Mouse (Mus musculus): ENCODE data around the gene Tbl2. TPM values are rescaled to one million over a fixed set of nuclear protein-coding genes. Genes with fewer than 3 reads are reported as not detected.

Tbl2 gene
- polyA plus RNA-seq, 1 experiment from 2014 or later = 21.9 TPM

GRCm38 (mm10) chr5:135139881-135140280 is 9.6 kb upstream of the Tbl2 start:
- H3K4me2 ChIP-seq (replicated peaks; ENCODE audit: low read depth, low read length) = no peak overlapping the region
- no peaks in the 10 kb centered on the region for H3K9me3 ChIP-seq (ENCODE audit: control insufficient read depth, low read length)
- ATAC-seq (ENCODE audit: low FRiP score) (no peak), DNase-seq (ENCODE audit: low spot score) (no peak)
- WGBS = 74% methylated on average over 2 of the region's 2 CpGs
- no peaks in the 10 kb centered on the region for H3K4me1 ChIP-seq (replicated peaks; ENCODE audit: control insufficient read depth, insufficient read depth, low read length)
- no peak overlapping the region for H3K27ac ChIP-seq (ENCODE audit: low read depth, low read length)
- no peak overlapping the region for H3K9ac ChIP-seq (ENCODE audit: low read depth, low read length)
- H3K36me3 ChIP-seq (ENCODE audit: control insufficient read depth, insufficient read depth, low read length) = no peaks in the 10 kb centered on the region
- no peaks in the 10 kb centered on the region for H3K27me3 ChIP-seq (ENCODE audit: control insufficient read depth, insufficient read depth, low read length)
- H3K4me3 ChIP-seq (ENCODE audit: low read depth, low read length) = no peak overlapping the region

- H3K36me3 ChIP-seq (ENCODE audit: control insufficient read depth, insufficient read depth, low read length) = no peaks in the 10 kb centered on the region
- H3K27ac ChIP-seq (ENCODE audit: low read depth, low read length) = no peak overlapping the region
- H3K9ac ChIP-seq (ENCODE audit: low read depth, low read length) = no peak overlapping the region
- H3K4me3 ChIP-seq (ENCODE audit: low read depth, low read length) = no peak overlapping the region
- no peak for ATAC-seq (ENCODE audit: low FRiP score)
- H3K27me3 ChIP-seq (ENCODE audit: control insufficient read depth, insufficient read depth, low read length) = no peaks in the 10 kb centered on the region
- WGBS = 66% methylated on average over 4 of the region's 4 CpGs
- no peaks in the 10 kb centered on the region for H3K4me1 ChIP-seq (replicated peaks; ENCODE audit: control insufficient read depth, insufficient read depth, low read length)
- no peak for DNase-seq (ENCODE audit: low spot score)
- H3K9me3 ChIP-seq (ENCODE audit: control insufficient read depth, low read length) = no peaks in the 10 kb centered on the region
- no peak overlapping the region for H3K4me2 ChIP-seq (replicated peaks; ENCODE audit: low read depth, low read length)
Observed at GRCm38 (mm10) chr5:135144469-135144868, 5.0 kb upstream of the Tbl2 start.

- H3K27me3 ChIP-seq (ENCODE audit: control insufficient read depth, insufficient read depth, low read length) = no peaks in the 10 kb centered on the region
- no peak overlapping the region for H3K9ac ChIP-seq (ENCODE audit: low read depth, low read length)
- ATAC-seq (ENCODE audit: low FRiP score) (no peak), DNase-seq (ENCODE audit: low spot score) (no peak)
- no peak overlapping the region for H3K4me3 ChIP-seq (ENCODE audit: low read depth, low read length)
- no peaks in the 10 kb centered on the region for H3K36me3 ChIP-seq (ENCODE audit: control insufficient read depth, insufficient read depth, low read length)
- H3K27ac ChIP-seq (ENCODE audit: low read depth, low read length) = no peak overlapping the region
- no peaks in the 10 kb centered on the region for H3K4me1 ChIP-seq (replicated peaks; ENCODE audit: control insufficient read depth, insufficient read depth, low read length)
- no peak overlapping the region for H3K4me2 ChIP-seq (replicated peaks; ENCODE audit: low read depth, low read length)
- WGBS = 73% methylated on average over 3 of the region's 3 CpGs
- no peaks in the 10 kb centered on the region for H3K9me3 ChIP-seq (ENCODE audit: control insufficient read depth, low read length)
Observed at GRCm38 (mm10) chr5:135145532-135145931, 3.9 kb upstream of the Tbl2 start.

- H3K36me3 ChIP-seq (ENCODE audit: control insufficient read depth, insufficient read depth, low read length) = no peaks in the 10 kb centered on the region
- H3K4me1 ChIP-seq (replicated peaks; ENCODE audit: control insufficient read depth, insufficient read depth, low read length) = no peaks in the 10 kb centered on the region
- DNase-seq (ENCODE audit: low spot score) (no peak), ATAC-seq (ENCODE audit: low FRiP score) (no peak)
- no peak overlapping the region for H3K27ac ChIP-seq (ENCODE audit: low read depth, low read length)
- no peaks in the 10 kb centered on the region for H3K27me3 ChIP-seq (ENCODE audit: control insufficient read depth, insufficient read depth, low read length)
- no peak overlapping the region for H3K9ac ChIP-seq (ENCODE audit: low read depth, low read length)
- no peak overlapping the region for H3K4me2 ChIP-seq (replicated peaks; ENCODE audit: low read depth, low read length)
- H3K4me3 ChIP-seq (ENCODE audit: low read depth, low read length) = no peak overlapping the region
- no peaks in the 10 kb centered on the region for H3K9me3 ChIP-seq (ENCODE audit: control insufficient read depth, low read length)
Observed at GRCm38 (mm10) chr5:135145955-135146354, 3.5 kb upstream of the Tbl2 start.

GRCm38 (mm10) chr5:135148715-135149052 is 773 bp upstream of the Tbl2 start:
- no peaks in the 10 kb centered on the region for H3K36me3 ChIP-seq (ENCODE audit: control insufficient read depth, insufficient read depth, low read length)
- H3K4me1 ChIP-seq (replicated peaks; ENCODE audit: control insufficient read depth, insufficient read depth, low read length) = no peaks in the 10 kb centered on the region
- ATAC-seq (ENCODE audit: low FRiP score) = no peak
- H3K4me3 ChIP-seq (ENCODE audit: low read depth, low read length) = peak overlapping the region; percentile 65
- no peaks in the 10 kb centered on the region for H3K27me3 ChIP-seq (ENCODE audit: control insufficient read depth, insufficient read depth, low read length)
- peak overlapping the region; percentile 59 for H3K4me2 ChIP-seq (replicated peaks; ENCODE audit: low read depth, low read length)
- under 1% methylated on average over 13 of the region's 13 CpGs for WGBS
- H3K9ac ChIP-seq (ENCODE audit: low read depth, low read length) = peak overlapping the region; percentile 50; the same call in 1 of the 2 replicates
- H3K27ac ChIP-seq (ENCODE audit: low read depth, low read length) = no peak overlapping the region; the same call in 1 of the 2 replicates
- H3K9me3 ChIP-seq (ENCODE audit: control insufficient read depth, low read length) = no peaks in the 10 kb centered on the region
- DNase-seq (ENCODE audit: low spot score) = no peak

GRCm38 (mm10) chr5:135149820-135150178 is 342 bp downstream of the Tbl2 start:
- 1% methylated on average over 22 of the region's 23 CpGs for WGBS
- peak overlapping the region; percentile 51; the same call in 1 of the 2 replicates for H3K27ac ChIP-seq (ENCODE audit: low read depth, low read length)
- ATAC-seq (ENCODE audit: low FRiP score) = no peak

GRCm38 (mm10) chr5:135156496-135156895 is 7.0 kb downstream of the Tbl2 start:
- WGBS = 97% methylated on average over 4 of the region's 4 CpGs

More at GRCm38 (mm10) chr5:135149820-135150178, 342 bp downstream of the Tbl2 start:
- Histone ChIP-seq H3K4me2 (replicated peaks; ENCODE audit: low read depth, low read length) (peak overlapping the region; percentile 61), H3K36me3 (ENCODE audit: control insufficient read depth, insufficient read depth, low read length) (no peaks in the 10 kb centered on the region), H3K9ac (ENCODE audit: low read depth, low read length) (peak overlapping the region; percentile 73), H3K27me3 (ENCODE audit: control insufficient read depth, insufficient read depth, low read length) (no peaks in the 10 kb centered on the region), H3K4me1 (replicated peaks; ENCODE audit: control insufficient read depth, insufficient read depth, low read length) (no peaks in the 10 kb centered on the region), H3K4me3 (ENCODE audit: low read depth, low read length) (peak overlapping the region; percentile 65), H3K9me3 (ENCODE audit: control insufficient read depth, low read length) (no peaks in the 10 kb centered on the region)
- no peak for DNase-seq (ENCODE audit: low spot score)

GRCm38 (mm10) chr5:135161221-135161620 is 11.8 kb downstream of the Tbl2 start:
- 92% methylated on average over 4 of the region's 4 CpGs for WGBS
- Histone ChIP-seq H3K27ac (ENCODE audit: low read depth, low read length) (no peak overlapping the region), H3K4me1 (replicated peaks; ENCODE audit: control insufficient read depth, insufficient read depth, low read length) (no peaks in the 10 kb centered on the region), H3K4me2 (replicated peaks; ENCODE audit: low read depth, low read length) (no peak overlapping the region), H3K36me3 (ENCODE audit: control insufficient read depth, insufficient read depth, low read length) (peaks cover 11% of the 10 kb centered on the region), H3K27me3 (ENCODE audit: control insufficient read depth, insufficient read depth, low read length) (no peaks in the 10 kb centered on the region), H3K4me3 (ENCODE audit: low read depth, low read length) (no peak overlapping the region), H3K9me3 (ENCODE audit: control insufficient read depth, low read length) (no peaks in the 10 kb centered on the region), H3K9ac (ENCODE audit: low read depth, low read length) (no peak overlapping the region)
- no peak for ATAC-seq (ENCODE audit: low FRiP score)
- no peak for DNase-seq (ENCODE audit: low spot score)

More at GRCm38 (mm10) chr5:135156496-135156895, 7.0 kb downstream of the Tbl2 start:
- Histone ChIP-seq H3K9me3 (ENCODE audit: control insufficient read depth, low read length) (no peaks in the 10 kb centered on the region), H3K27me3 (ENCODE audit: control insufficient read depth, insufficient read depth, low read length) (no peaks in the 10 kb centered on the region), H3K4me1 (replicated peaks; ENCODE audit: control insufficient read depth, insufficient read depth, low read length) (no peaks in the 10 kb centered on the region), H3K27ac (ENCODE audit: low read depth, low read length) (no peak overlapping the region), H3K9ac (ENCODE audit: low read depth, low read length) (no peak overlapping the region), H3K4me3 (ENCODE audit: low read depth, low read length) (no peak overlapping the region), H3K4me2 (replicated peaks; ENCODE audit: low read depth, low read length) (no peak overlapping the region), H3K36me3 (ENCODE audit: control insufficient read depth, insufficient read depth, low read length) (peaks cover 15% of the 10 kb centered on the region)
- DNase-seq (ENCODE audit: low spot score) (no peak), ATAC-seq (ENCODE audit: low FRiP score) (no peak)

GRCm38 (mm10) chr5:135161650-135162049 is 12.2 kb downstream of the Tbl2 start:
- peaks cover 7% of the 10 kb centered on the region for H3K36me3 ChIP-seq (ENCODE audit: control insufficient read depth, insufficient read depth, low read length)
- no peaks in the 10 kb centered on the region for H3K27me3 ChIP-seq (ENCODE audit: control insufficient read depth, insufficient read depth, low read length)
- ATAC-seq (ENCODE audit: low FRiP score) = no peak
- H3K4me3 ChIP-seq (ENCODE audit: low read depth, low read length) = no peak overlapping the region
- H3K9ac ChIP-seq (ENCODE audit: low read depth, low read length) = no peak overlapping the region
- no peak overlapping the region for H3K4me2 ChIP-seq (replicated peaks; ENCODE audit: low read depth, low read length)
- no peaks in the 10 kb centered on the region for H3K4me1 ChIP-seq (replicated peaks; ENCODE audit: control insufficient read depth, insufficient read depth, low read length)
- H3K9me3 ChIP-seq (ENCODE audit: control insufficient read depth, low read length) = no peaks in the 10 kb centered on the region
- no peak for DNase-seq (ENCODE audit: low spot score)
- 91% methylated on average over 7 of the region's 7 CpGs for WGBS
- H3K27ac ChIP-seq (ENCODE audit: low read depth, low read length) = no peak overlapping the region
